Mouse (Mus musculus): Measurements from ENCODE around the gene Parp1.
A peak's percentile ranks its signal among the peaks of the same experiment; 100 is the strongest.
"Not testable (repeated sequence)": the region's sequence is repeated elsewhere in the genome, so short reads cannot be mapped to it uniquely, and the experiment has no call there.

Parp1 gene

DNA sequence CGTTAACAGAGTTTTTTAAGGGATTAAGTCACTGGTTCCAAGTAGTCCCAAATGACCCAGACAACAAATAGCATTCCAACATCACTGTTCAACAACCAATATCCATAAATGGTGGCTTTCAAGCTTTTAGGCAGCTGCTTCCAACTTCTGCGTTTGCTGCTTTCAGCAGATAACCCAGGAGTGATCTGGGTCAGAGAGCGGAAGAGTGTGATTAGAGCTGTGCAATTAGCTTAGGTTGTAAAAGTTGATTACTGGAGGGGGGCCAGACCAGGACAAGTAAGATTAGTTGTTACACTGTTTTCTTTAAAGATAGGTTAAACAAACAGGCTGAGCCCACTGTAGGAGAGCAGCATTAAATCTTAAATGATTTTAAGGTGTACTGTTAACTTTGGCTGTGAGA, 7.5 kb upstream of the Parp1 start:
- no peak for DNase-seq

DNA sequence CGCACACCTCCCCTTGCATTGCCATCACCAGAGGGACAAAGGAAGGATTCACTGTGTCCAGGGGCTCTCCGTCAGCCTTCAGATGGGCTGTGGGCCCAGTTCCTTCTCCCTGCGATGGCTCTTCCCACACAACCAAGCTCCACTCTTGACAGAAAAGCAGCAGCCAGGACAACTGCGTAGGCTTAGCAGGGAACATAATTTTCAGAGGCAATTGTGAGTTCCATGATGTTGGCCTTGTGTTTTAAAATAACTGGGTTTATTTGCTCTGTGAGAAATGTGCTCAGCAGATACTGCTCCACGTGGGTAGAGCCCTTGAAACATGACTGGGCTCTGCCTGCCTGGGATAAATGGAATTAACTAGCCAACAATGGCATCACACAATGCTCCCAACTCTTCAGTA, 3.8 kb upstream of the Parp1 start:
- DNase-seq, result no peak

DNA sequence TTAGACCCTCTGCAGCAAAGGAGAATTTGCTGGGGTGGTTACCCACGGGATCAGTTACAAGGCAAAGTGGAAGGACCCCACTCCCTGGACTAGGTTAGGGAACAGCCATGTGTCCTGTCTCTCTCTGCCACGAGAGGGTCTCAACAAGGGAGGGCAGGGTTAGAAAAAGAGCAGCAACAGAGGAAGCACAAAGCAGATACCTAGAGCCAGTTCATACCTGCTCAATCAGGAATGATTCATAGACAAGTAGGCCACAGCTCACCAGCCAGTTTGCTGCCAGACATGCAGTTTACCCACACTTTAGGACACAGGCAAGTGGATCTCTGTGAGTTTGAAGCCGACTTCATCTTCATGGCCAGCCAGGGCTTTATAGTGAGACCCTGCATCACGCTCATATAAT, 963 bp upstream of the Parp1 start:
- no peak for DNase-seq

DNA sequence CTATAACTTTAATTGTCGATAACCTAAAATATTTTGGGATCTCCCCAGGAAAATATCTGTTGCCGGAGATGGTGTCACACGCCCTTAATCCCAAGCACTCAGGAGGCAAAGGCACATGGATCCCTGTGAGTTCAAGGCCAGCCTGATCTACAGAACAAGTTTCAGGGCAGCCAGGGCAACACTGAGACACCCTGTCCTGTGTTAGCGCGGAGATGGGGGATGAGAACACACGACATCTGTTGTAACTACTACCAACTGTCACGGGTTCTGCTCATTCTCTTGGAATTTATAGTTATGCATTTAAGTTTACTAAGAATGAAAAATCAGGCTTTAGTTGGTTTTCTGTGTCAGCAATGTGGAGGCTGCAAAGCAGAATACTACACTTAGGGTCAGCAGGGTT, 476 bp upstream of the Parp1 start:
- peak; percentile 34 for DNase-seq

DNA sequence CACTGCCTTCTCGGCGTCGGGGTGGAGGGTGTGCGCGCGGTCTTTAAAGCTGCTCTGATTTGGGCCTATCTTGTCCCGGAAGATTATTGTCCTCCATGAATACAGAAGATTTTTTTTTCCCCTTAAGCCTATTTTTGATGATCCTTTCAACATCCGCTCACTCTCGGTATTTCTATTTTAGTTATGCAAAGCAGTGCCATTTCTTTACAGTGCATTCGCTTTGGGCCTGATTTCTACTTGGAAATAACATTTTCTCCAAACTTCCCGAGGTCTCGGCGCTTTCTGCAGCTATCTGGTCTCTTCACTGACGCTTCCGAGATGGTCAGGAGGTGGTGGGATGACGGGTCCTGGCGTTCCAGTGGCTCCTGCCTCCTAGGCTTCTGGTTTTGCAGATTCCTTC, 729 bp downstream of the Parp1 start:
- DNase-seq, result peak in 1 of 2 experiments; percentile 30

DNA sequence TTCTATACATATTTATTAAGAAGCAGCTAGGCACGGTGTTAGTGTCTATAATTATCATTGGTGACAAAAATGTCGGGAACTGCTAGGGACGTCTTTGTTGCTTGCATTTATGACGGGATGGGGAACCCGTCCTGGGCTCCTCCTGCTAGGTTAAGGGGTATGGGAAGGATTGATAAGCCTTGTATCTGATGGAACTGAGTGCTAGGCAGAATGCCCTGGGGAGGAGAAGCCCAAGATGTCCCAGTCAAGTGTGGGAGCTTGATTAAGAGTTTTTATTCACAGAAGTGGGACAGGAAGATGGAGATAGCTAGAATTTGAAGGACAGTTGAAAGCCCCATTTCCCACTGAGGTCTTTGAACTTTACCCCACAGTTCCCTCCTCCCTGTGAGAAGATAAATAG, 1.5 kb downstream of the Parp1 start:
- no peak for DNase-seq

DNA sequence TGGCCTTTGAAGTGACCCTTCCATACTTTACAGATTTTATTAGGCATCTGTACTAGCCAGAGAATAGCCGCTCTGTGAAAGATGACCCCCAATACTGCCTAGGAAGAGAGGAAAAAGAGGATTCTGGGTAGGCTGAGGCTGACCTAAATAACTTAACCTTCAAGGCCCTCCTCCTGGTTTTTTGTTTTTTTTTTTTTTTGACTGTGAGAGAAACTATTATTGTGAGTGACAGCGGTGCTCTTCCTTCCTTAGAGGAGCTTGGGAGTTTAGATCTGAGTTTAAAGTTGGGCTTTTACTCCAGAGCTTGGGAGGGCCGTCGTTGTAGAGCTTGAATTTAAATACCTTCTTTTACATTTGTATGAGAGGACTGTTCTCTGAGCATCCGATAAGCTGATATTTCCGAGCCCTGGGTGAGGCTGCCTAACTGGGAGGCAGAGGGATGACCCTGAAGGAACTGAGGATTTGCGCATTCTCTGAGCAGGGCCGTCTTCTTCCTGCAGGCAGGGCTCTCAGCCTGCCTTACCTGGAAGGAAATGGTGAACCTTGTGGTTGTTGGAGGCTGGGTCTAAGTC, 2.4 kb downstream of the Parp1 start:
- DNase-seq, result no peak

DNA sequence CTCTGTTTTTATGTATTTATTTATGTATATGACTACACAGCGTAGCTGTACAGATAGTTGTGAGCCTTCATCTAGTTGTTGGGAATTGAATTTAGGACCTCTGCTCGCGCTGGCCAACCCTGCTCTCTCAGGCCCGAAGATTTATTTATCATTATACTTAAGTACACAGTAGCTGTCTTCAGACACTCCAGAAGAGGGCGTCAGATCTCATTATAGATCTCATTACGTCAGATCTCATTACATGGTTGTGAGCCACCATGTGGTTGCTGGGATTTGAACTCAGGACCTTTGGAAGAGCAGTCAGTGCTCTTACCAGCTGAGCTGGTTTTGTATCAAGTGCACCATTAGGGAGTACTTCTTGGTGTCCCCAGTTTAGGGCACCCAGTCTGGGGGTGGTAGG, 3.0 kb downstream of the Parp1 start:
- DNase-seq, result not testable (repeated sequence)

DNA sequence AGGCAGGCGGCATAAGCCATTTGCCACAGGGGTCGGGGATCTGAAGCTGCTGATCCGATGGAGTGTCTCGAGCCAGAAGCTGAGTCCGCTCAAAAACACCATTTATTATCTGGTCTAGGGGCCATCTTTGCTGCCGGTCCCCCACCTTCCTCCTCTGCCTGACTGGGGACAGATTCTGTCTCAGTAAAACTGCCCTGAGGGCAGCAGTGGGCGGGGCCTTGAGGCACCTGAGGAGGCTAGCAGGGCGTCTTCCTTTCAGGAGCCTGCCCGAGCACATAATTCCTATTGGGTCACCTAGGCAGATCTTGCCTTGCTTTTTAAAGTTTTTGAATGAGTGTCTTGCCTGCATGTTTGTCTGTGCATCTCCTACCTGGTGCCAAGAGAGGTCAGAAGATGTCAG, 3.4 kb downstream of the Parp1 start:
- no peak for DNase-seq

DNA sequence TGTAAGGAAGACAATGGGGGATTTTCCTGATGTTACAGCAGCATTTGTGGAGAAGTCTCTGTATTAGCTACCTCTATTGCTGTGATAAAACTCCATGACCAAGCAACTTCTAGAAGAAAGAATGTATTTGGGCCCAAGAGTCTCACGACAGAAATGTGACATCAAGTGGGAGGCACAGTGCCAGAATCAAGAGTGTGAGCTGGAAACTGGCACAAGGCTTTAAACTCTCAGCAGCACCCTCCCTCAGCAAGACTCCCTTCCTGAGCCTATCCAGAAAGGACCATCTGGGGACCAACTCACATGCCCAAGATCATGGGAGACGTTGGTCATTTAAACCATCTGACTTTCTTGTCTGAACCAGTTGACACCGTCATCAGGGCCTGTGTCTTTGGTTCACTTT, 7.8 kb downstream of the Parp1 start:
- no peak for DNase-seq

DNA sequence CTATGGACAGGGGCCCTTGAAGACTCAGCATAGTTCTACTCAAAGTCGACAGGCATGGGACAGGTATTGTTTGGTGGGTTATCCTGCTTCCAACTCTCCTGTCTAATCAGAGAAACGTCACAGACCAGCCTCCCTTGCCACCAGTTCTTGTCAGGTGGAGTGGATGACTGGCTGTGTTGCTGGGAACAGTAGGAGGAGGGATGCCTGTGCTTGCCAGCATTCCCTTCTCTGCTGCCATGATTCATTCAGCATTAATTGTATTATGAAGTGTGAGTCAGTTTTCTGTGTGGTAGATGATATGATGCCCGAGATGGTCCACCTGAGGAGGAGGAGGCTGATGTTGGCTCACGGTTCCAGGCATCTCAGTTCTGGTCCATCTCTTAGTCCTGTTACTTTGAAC, 9.1 kb downstream of the Parp1 start:
- no peak for DNase-seq

DNA sequence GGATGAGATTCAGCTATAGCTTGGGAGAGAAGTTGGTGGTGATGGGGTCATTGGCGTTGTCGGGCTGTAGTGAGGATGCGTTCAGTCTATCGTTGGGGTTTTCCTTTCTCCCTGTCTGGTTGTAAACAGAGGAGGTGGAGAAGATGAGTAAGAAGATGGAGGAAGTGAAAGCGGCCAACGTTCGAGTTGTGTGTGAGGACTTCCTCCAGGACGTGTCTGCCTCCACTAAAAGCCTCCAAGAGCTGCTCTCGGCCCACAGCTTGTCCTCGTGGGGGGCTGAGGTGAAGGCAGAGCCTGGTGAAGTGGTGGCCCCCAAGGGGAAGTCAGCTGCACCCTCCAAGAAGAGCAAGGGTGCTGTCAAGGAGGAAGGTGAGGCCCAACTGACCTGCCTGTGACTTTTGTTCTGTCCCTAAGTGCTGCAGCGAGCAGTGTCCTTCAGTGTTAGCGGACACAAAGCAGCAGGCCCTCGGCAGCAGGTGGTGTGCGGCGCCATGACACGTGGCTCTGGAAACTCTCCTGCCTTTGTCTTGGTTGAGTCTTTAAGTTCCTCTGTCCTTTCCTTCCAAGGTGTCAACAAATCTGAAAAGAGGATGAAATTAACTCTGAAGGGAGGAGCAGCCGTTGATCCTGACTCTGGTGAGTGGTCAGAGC, 19.2 kb downstream of the Parp1 start:
- no peak for DNase-seq

DNA sequence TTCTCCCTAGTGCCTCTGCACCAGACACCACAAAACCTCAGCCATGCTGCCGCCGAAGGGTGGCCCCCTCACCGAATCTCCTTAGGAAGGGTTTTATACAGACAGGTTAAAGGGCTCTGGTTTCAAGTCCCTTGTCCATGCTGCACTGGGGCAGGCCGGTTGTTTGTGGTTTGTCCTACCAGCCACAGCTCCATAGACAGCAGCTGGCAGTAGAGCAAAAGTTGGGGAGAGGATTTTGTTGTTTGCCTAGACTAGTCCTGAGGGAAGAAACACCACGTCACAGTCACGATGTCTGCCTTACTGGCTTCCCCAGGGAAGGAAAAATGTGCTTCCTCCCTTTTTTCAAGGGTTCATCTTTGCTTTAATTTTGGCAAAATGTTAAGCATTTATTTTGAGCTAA, 31.9 kb downstream of the Parp1 start:
- DNase-seq, result no peak

DNA sequence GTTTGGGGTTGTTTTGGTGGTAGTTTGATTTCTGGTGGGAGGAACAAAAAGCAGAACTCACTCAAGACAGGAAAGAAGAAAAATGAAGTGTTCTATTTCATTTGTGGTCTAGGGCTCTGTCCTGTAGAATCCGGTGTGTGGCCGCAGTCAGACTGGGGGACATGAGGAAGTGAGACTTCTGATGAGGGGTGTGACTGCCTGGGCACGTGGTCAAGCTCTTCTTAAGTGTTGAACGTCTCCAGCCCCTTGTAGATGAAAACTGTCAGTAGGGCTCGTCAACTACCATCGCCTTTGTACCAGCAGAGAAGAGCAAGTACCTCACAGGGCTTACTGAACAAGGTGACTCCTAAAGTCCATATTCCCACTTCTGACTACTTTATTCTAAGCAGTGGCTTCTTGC, 33.1 kb downstream of the Parp1 start:
- no peak for DNase-seq

DNA sequence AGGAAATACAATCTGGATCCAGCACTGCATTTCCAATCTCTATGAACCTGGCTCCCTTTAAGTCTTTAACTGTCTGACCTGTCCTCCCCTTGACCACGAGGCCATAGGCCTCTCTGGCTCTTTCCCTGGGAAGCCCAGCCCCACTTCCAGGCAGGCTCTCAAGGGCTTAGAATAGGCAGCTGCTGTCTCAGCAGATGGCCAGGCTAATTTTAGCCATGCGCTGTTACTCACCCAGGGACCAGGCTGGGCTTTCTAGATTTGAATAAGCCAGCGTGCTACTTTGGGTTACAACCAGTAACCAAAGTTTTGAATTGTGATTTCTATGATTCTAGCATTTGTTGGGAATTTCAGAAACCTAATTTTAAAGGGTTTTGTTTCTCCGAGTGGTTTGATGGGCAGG, 35.9 kb downstream of the Parp1 start:
- DNase-seq, result peak; percentile 71 to 75

DNA sequence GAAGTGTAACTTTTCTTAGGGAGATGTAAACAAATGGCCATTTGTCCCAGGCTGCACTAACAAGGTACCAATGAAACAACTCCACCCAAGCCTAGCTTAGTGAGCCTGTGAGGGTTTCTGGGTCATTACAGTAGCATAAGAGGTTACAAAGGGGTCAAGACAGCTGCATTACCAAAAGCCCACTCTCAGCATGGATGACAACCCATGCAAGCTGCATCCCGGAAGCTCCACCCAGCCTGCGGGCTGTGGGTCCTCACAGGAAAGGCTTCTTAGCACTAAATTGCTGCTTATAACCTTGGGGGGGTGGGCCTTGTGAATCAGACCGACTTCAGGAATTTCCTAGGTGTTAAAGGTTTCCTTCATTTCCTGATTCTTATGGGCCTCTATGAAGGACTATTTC, 37.4 kb downstream of the Parp1 start:
- no peak for DNase-seq

DNA sequence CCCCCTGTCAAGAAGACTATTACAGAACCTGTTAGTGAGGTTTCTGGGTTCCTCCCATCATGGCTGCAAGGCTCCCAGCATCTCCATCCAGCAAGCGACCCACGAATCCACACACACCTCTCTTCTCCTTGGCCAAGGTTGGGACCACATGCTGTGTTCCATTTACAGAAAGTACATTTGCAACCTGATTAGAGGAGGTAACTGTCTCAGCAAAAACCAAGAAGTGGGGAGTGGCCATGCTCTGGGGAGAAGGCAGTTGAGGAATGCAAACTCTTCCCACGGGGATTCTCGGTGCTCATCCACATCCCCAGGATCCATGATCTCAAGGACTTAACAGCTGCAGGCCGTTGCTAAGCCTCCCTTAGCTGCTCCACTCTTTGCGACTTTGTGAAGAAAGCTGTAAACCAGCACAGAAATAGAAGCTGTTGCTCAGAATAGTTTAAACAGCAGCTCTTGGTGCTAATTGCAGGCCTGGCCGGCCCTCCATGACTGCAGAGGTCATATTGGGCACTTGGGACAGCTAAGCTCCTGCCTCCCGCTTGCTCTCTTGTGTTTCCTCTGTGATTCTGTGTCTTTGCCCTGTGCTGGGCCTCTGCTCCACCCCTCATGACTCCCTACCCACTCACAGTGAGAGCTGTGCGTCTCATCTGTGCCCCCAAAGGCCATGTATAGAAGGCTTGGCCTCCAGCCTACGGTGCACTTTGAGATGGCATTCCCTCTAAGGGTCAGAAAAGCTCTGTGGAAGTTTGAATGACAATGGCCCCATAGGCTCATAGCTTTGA, 38.3 kb downstream of the Parp1 start:
- no peak for DNase-seq

DNA sequence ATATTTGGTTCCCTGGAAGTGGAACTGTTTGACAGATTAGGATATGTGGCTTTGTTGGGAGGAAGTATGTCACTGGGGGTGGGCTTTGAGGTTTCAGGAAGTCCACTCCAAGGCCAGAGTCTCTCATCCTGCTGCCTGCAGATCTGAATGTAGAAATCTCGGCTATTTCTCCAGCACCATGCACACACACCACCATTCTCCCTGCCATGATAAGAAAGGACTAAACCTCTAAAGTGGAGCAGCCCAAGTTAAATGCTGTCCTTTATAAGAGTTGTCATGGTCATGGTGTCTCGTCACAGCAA, 38.8 kb downstream of the Parp1 start:
- no peak for DNase-seq

DNA sequence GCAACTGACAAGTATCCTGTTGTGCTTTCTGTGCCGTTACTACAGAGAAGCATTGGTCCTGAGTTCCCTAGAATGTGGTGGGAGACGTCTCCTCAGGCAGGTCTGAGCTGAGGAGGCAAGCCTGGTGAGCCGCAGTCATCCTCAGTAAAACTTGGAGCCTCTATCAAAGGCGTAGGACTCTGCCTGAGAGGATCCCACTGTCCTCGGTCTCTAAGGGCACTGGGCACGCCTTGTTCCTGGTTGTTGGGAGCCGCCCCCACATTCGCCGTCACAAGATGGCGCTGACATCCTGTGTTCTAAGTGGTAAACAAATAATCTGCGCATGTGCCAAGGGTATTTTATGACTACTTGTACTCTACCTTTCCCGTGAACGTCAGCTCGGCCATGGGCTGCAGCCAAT, 43.1 kb downstream of the Parp1 start:
- not testable (repeated sequence) for DNase-seq

DNA sequence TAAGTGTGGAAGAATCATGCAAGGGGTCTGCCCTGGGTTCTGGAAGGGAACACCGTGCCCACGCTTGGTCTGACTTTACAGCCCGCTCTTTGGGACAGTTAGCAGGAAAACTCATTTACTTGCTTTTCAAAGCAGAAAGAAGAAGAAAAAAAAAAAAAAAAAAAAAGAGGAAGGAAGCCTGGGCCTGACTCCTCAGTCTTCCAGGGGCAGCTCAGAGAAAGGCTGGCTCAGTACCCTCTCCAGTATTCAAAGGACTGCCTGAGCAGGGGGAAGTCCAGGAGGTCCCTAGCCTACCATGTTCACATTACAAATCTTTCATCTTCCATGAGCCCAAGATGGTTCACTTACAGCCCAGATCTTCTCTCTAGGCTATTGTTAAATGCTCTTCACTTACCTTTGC, 48.0 kb downstream of the Parp1 start:
- no peak for DNase-seq

DNA sequence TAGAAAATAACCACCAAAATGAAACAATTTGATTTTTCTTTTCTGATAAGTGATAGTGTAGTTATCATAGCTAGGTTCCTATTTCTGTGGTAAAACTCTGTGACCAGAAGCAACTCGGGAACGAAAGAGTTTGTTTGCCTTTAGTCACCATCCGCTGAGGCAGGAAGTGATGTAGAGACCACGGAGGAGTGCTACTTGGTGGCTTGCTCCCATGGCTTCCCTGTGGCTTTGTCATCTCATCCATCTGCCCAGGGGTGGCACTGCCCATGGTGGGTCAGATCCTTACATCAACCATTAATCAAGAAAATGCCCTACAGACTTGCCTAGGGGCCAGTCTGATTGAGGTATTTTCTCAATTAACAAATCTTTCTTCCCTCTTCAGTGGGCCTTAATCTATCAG, 53.7 kb downstream of the Parp1 start:
- DNase-seq, result no peak

DNA sequence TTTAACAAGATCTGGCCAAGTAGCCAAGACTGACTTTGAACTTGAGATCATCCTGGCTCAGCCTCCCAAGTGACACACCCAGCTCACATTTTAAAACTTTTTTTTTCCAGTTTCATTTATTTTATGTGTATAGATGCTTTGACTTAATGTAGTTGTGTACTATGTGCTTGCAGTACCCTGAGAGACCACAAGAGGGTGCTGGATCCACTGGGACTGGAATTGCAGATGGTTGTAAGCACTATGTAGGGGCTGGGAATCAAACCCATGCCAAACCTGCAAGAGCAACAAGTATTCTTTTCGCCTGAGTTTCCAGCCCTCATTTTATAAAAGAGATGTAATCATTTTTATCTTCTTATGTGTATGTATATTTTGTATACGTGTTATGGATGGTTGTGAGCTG, 55.2 kb downstream of the Parp1 start:
- DNase-seq, result no peak

DNA sequence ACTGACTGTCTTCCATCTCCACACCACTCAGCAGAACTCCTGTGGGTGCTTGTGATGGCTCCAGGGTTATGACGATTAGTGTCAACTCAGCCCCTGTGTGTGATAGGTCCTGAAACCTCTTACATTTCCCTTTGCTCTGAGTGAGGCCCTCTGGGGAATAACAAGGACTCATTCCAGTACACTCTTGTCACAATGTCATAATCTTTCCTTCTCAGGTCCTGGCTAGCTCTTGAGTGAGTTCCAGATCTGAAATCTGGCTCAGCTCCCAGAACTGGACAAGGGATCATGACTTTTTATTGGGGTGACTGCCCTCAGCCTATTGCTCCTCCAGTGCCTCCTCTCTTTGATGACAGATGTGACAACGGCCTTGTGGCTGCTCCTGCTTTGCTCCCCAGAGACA, 57.4 kb downstream of the Parp1 start:
- DNase-seq, result no peak

DNA sequence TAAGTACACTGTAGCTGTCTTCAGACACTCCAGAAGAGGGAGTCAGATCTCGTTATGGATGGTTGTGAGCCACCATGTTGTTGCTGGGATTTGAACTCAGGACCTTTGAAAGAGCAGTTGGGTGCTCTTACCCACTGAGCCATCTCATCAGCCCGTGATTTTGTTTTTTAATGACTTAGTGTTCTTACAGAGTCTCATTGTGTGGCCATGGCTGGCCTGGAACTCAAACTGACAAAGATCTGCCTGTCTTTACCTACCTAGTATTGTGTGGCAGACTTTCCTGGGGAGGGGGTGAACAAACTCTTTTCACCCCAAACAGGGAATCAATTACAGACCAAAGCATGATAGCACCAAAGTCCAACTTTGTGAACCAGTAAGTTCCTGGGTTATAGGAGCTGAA, 69.1 kb downstream of the Parp1 start:
- DNase-seq, result not testable (repeated sequence)

Measured in cerebellum, postnatal 10 days (tissue).